Mouse (Mus musculus) CD4-positive naive resting alpha-beta T cell, adult 76 days (primary cell): ENCODE measurements around the gene Kmt2c. TPM values are rescaled to one million over a fixed set of nuclear protein-coding genes. Genes with fewer than 3 reads are reported as not detected.

Experiments
- total RNA-seq: library from RNA; stranded (reverse); gene quantifications from one replicate; pipeline ENCODE4 v1.2.4, GENCODE M21; 2023

Kmt2c gene
- 192 TPM for total RNA-seq

GRCm38 (mm10) chr5:25498346-25498820 lies at the start of gene Kmt2c:
TSS of gene Kmt2c (minus strand) at chr5:25498783.

GRCm38 (mm10) chr5:25515767-25516166 lies 17.2 kb upstream of the Kmt2c start, which contains the start of gene Cct8l1:
TSS of gene Cct8l1 (plus strand) at chr5:25516067.

DNA sequence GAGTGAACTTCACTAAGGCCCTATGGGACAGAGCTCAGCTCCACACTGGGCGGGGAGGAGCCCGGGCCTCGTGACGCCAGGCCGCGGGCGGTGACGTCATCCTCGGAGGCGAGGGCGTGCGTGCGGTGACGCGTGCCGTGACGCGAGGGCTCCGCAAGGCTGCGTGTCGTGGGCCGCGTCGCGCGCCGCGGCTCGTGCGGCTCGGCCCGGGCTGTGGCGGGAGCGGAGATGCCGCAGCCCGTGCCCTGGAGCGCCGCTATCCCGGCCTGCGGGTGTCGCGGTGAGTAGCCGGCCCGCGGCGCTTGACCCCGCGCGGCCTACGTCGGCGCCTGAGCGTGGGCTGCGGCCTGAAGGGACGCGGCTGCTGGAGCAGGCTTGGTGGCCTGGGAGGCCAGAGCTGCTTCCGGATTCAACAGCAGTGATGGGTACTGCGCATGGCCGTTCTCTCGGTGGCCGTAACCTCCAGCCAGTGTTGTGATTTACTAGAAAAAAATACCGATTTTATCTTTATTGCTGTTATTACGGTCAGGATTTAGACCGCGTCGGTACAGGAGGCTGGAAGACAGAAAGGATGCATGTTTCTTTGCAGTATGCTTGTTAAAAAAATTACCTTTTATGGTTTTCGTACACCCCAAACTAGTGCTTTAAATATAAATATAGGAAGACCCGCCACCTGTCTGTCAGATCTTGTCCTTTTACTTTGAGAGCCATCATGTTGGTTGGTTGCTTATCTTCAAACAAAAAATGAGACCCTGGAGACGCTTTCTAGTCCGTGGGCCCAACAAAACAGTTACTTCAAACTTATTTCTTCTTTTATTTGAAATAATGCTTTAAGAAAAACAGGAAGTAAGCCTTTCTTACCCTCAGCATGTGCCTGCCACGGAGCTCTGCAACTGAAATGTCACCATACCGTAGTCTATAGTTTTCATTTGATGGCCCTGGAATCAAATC lies 275.6 kb downstream of the Kmt2c start, which contains the start of gene E130116L18Rik:
Gene E130116L18Rik (minus strand): TSS at position 402 of the 951 bp plus-strand sequence.

Other genes with a start within 250 kb of the Kmt2c start
- gene Cct8l1, start 17.3 kb upstream of the Kmt2c start, total RNA-seq, result not detected
- gene Xrcc2, start 207.0 kb upstream of the Kmt2c start, total RNA-seq, result 19.3 TPM